ENCODE assay signal across 17 mouse cellular contexts in the genomic region with DNA sequence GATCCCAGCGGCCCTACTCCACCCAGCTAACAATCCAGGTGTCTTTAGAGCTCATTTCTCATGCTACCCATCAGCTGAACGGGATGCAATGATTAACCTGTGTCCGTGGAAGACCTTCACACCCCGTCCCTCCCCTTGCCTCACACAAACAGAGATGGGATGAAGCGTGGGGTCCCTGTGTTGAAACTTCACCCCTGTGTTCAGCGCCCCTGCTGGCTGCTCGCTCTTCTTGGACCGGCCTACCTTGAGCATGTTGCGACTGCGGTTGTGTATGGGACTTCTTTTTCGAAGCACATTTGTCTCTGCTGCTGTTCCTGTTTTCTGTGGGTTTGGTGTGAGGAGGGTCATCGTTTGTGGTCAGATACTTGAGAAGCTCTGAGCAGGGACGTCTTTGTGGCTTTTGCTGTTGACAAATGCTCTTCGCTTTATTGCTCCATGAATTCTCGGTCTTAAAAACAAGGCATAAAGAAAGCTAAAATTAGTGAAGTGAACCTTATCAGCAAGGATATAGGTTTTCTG.
DNase-seq lines count a peak whose midpoint lies in the region; ATAC-seq and TF ChIP-seq lines count a peak whose summit lies in the region.
"Had no signal": no experiment of that assay in that cellular context is flagged by ENCODE, and none has a peak within 500 bp of the region (broad histone marks: within the 10 kb centered on the region; RNA-seq: fewer than 3 reads in every experiment).

No protein-coding gene starts in this region.

- no peak for ATAC-seq in kidney, postnatal 0 days (replicated peaks; ENCODE audit: low FRiP score, low read depth)
- ATAC-seq in megakaryocyte, adult 5-6 weeks (ENCODE audit: poor library complexity, severe bottlenecking): peak; percentile 93
- ATAC-seq: midbrain, embryonic 16.5 days had no signal

- TF ChIP-seq CTCF in kidney, postnatal 0 days (IDR thresholded peaks at IDR 0.05; ENCODE audit: low read depth): peak; percentile 54

- peak overlapping the region; percentile 38 for H3K4me2 ChIP-seq in kidney, postnatal 0 days (ENCODE audit: low read length)
- H3K4me2 ChIP-seq: heart, embryonic 13.5 days; lung, embryonic 15.5 days had no signal

- no peaks in the 10 kb centered on the region for H3K27me3 ChIP-seq in kidney, postnatal 0 days (ENCODE audit: insufficient read depth, low read length)
- H3K27me3 ChIP-seq: heart, embryonic 13.5 days; lung, embryonic 15.5 days; megakaryocyte, embryonic 14.5 days had no signal

- no peaks in the 10 kb centered on the region for H3K4me1 ChIP-seq in kidney, postnatal 0 days (replicated peaks; ENCODE audit: insufficient read depth, low read length)
- H3K4me1 ChIP-seq: megakaryocyte, embryonic 14.5 days had no signal

- 46% methylated on average over 15 of the region's 15 CpGs for WGBS in kidney, postnatal 0 days

- intact Hi-C loops in heart, postnatal 10 days (cut with DNase I): no loop called here

- no peak overlapping the region for H3K9ac ChIP-seq in kidney, postnatal 0 days (ENCODE audit: low read depth, low read length)
- H3K9ac ChIP-seq: heart, embryonic 13.5 days; lung, embryonic 15.5 days had no signal

- H3K4me3 ChIP-seq in kidney, postnatal 0 days (replicated peaks; ENCODE audit: low read depth, low read length): no peak overlapping the region
- H3K4me3 ChIP-seq: heart, embryonic 13.5 days; lung, embryonic 15.5 days; megakaryocyte, embryonic 14.5 days had no signal

- peak; percentile 19 for DNase-seq in kidney, postnatal 0 days (ENCODE audit: low spot score)
- DNase-seq in kidney, adult 8-10 months: no peak
- DNase-seq in 416B (ENCODE audit: low read depth) (peak; percentile 2), WW6 (ENCODE audit: low read depth, low spot score) (peak; percentile 3)
- DNase-seq in heart, postnatal 10 days: no peak
- DNase-seq in cerebellum, postnatal 10 days: no peak
- DNase-seq: cerebellum, adult 11 months; cerebellum, postnatal 25 days; heart, adult 11 months; heart, postnatal 4 days; kidney, postnatal 10 days; right cerebral cortex, postnatal 4 days had no signal

- H3K27ac ChIP-seq in kidney, postnatal 0 days: no peak overlapping the region
- H3K27ac ChIP-seq: heart, embryonic 13.5 days; lung, embryonic 15.5 days had no signal

- no peaks in the 10 kb centered on the region for H3K36me3 ChIP-seq in kidney, postnatal 0 days (ENCODE audit: insufficient read depth, low read length)
- H3K36me3 ChIP-seq: lung, embryonic 15.5 days had no signal

- no peaks in the 10 kb centered on the region for H3K9me3 ChIP-seq in kidney, postnatal 0 days (replicated peaks; ENCODE audit: low read length)
- H3K9me3 ChIP-seq: heart, embryonic 13.5 days; lung, embryonic 15.5 days had no signal

Comparison
In these comparisons a context has a peak if more than half of its experiments do, and no peak if none do; other contexts are left out.
1. DNase-seq: peak in kidney, postnatal 0 days (single experiment), 416B (single experiment) and WW6 (single experiment); none in kidney, adult 8-10 months (0 of 2), heart, postnatal 10 days (0 of 2) and cerebellum, postnatal 10 days (0 of 2).